Mouse (Mus musculus) intestine, embryonic 15.5 days (tissue): ENCODE results near the gene Cldn4. TPM values are rescaled to one million over a fixed set of nuclear protein-coding genes. Genes with fewer than 3 reads are reported as not detected.

Experiments used
- ATAC-seq: fragments of 200-750 bp; cut with Nextera tagmentation; 2 replicates; pipeline ENCODE4 v1.8.0; 2017; ENCODE audit warnings: moderate TSS enrichment, moderate library complexity
- H3K27ac ChIP-seq: fragments of 300-500 bp; sonication (generic); 2 replicates; pipeline ENCODE4 v1.5.1; 2015; ENCODE audit warnings: mild to moderate bottlenecking, inconsistent platforms
- H3K27me3 ChIP-seq: fragments of 300-500 bp; sonication (generic); replicated peaks from 2 replicates; pipeline ENCODE4 v1.6.1; 2015; ENCODE audit warnings: inconsistent platforms
- H3K36me3 ChIP-seq: fragments of 300-500 bp; sonication (generic); 2 replicates; pipeline ENCODE4 v1.6.1; 2015; ENCODE audit warnings: inconsistent platforms
- H3K4me1 ChIP-seq: fragments of 300-500 bp; sonication (generic); replicated peaks from 2 replicates; pipeline ENCODE4 v1.6.1; 2015; ENCODE audit warnings: inconsistent platforms
- H3K4me2 ChIP-seq: fragments of 300-500 bp; sonication (generic); replicated peaks from 2 replicates; pipeline ENCODE4 v1.6.1; 2015; ENCODE audit warnings: mild to moderate bottlenecking, inconsistent platforms
- H3K4me3 ChIP-seq: fragments of 300-500 bp; sonication (generic); replicated peaks from 2 replicates; pipeline ENCODE4 v1.5.1; 2015; ENCODE audit warnings: inconsistent platforms
- H3K9ac ChIP-seq: fragments of 300-500 bp; sonication (generic); 2 replicates; pipeline ENCODE4 v1.6.1; 2015; ENCODE audit warnings: inconsistent platforms
- H3K9me3 ChIP-seq: fragments of 300-500 bp; sonication (generic); 2 replicates; pipeline ENCODE4 v1.6.1; 2016; ENCODE audit warnings: inconsistent platforms
- WGBS: fragments of 180-500 bp; shearing (Covaris S2); methylation state at CpG from one replicate; pipeline ENCODE4 v1.1.7; 2015; 5-methylcytosine and 5-hydroxymethylcytosine counted together
- polyA plus RNA-seq: library from polyadenylated mRNA; unstranded; fragments of >200 nt; fragmentation: Nextera tagmentation; extraction: Ambion mirVana; gene quantifications from 2 replicates; pipeline ENCODE4 v1.2.1, GENCODE M21; 2015

The Cldn4 gene
- polyA plus RNA-seq, 1 experiment from 2014 or later: 45.6 TPM

GRCm38 (mm10) chr5:134901644-134902027, 45.1 kb downstream of the Cldn4 start:
- H3K27me3 ChIP-seq: no peaks in the 10 kb centered on the region
- H3K9me3 ChIP-seq: no peaks in the 10 kb centered on the region
- ATAC-seq: no peak
- no peak overlapping the region for H3K4me2 ChIP-seq
- no peak overlapping the region for H3K4me3 ChIP-seq
- no peak overlapping the region for H3K27ac ChIP-seq
- H3K9ac ChIP-seq: no peak overlapping the region
- H3K36me3 ChIP-seq: no peaks in the 10 kb centered on the region
- peaks cover 2% of the 10 kb centered on the region for H3K4me1 ChIP-seq
- 70% methylated on average over 8 of the region's 8 CpGs for WGBS

DNA sequence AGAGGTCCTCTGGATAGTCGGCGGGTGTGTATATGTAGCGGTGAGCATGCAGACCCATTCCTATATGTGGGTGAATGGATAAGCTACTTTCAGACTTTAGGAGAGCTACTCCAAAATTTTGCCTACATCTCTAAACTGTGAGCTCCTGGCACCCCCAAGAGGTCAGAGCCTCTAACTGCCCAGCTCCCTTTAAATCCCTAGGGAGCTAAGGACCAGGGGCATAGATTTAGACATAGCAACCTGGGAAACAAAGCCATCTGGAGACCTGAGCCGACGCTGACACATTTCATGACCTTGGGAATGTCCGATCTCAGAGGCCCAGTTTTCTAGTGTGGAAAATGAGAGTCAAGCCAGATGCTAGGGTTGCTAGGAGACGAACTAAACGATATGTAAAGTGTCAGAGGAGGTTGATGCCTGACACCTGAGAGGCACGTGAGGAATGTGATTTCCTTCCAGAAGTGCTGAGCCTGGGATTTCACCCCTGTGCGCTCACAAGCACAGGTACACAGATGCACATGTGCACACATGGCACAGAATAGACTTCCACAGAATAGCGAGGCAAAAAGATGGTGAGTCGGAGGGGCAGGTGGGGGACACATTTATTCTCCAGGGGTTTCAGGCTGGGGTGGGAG, 45.6 kb downstream of the Cldn4 start:
- Histone ChIP-seq H3K27ac (no peak overlapping the region), H3K9ac (no peak overlapping the region), H3K36me3 (no peaks in the 10 kb centered on the region), H3K4me3 (no peak overlapping the region), H3K27me3 (no peaks in the 10 kb centered on the region), H3K4me2 (no peak overlapping the region), H3K9me3 (no peaks in the 10 kb centered on the region), H3K4me1 (peaks cover 2% of the 10 kb centered on the region)
- 31% methylated on average over 12 of the region's 12 CpGs for WGBS
- peak; percentile 73; the same call in 1 of the 2 replicates for ATAC-seq

- 38% methylated on average over 17 of the region's 17 CpGs for WGBS
- H3K4me1 ChIP-seq: peaks cover 8% of the 10 kb centered on the region
- H3K27ac ChIP-seq: no peak overlapping the region
- H3K9me3 ChIP-seq: no peaks in the 10 kb centered on the region
- no peaks in the 10 kb centered on the region for H3K27me3 ChIP-seq
- peak; percentile 29; the same call in 1 of the 2 replicates for ATAC-seq
- no peak overlapping the region for H3K4me2 ChIP-seq
- H3K36me3 ChIP-seq: no peaks in the 10 kb centered on the region
- H3K9ac ChIP-seq: no peak overlapping the region
- H3K4me3 ChIP-seq: no peak overlapping the region
Measured at GRCm38 (mm10) chr5:134897596-134897995, 49.1 kb downstream of the Cldn4 start.

GRCm38 (mm10) chr5:134896965-134897364, 49.8 kb downstream of the Cldn4 start:
- no peak overlapping the region for H3K9ac ChIP-seq
- WGBS: 87% methylated on average over 8 of the region's 8 CpGs
- no peaks in the 10 kb centered on the region for H3K9me3 ChIP-seq
- H3K36me3 ChIP-seq: no peaks in the 10 kb centered on the region
- no peak overlapping the region for H3K4me3 ChIP-seq
- H3K4me2 ChIP-seq: no peak overlapping the region
- H3K27ac ChIP-seq: no peak overlapping the region
- H3K27me3 ChIP-seq: no peaks in the 10 kb centered on the region
- no peak for ATAC-seq
- peaks cover 8% of the 10 kb centered on the region for H3K4me1 ChIP-seq

DNA sequence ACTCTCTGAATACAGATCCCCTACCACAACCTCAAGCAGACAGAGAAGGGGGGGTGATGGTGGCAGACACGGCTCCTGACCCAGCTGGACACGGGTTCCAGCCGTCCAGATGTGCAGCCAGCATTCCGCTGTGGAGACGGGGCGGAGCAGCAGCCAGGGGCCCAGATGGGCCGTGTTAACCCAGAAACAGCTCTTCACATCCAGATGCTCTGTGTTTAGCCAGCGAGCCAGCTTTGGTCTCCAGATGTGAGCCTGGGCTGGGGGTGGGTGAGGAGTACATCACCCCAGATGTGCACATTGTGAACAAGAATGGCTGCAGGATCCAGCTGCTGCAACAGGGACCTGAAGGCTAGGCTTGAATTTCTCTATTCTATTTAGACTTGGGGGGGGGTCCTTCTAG, 51.4 kb downstream of the Cldn4 start:
- no peak overlapping the region for H3K9ac ChIP-seq
- no peaks in the 10 kb centered on the region for H3K27me3 ChIP-seq
- peaks cover 8% of the 10 kb centered on the region for H3K4me1 ChIP-seq
- no peak overlapping the region for H3K4me3 ChIP-seq
- no peaks in the 10 kb centered on the region for H3K9me3 ChIP-seq
- no peaks in the 10 kb centered on the region for H3K36me3 ChIP-seq
- peak; percentile 84 for ATAC-seq
- H3K27ac ChIP-seq: 0 out of 2 replicates have a peak overlapping the region, but pooled peaks have one; percentile 2
- no peak overlapping the region for H3K4me2 ChIP-seq
- 42% methylated on average over 8 of the region's 8 CpGs for WGBS

Other genes with a start within 250 kb of the Cldn4 start
- 86.7 and 89.8 TPM in 2 replicates for gene Eln, start 199.6 kb downstream of the Cldn4 start, polyA plus RNA-seq
- not detected in 2 replicates for gene Tmem270, start 40.2 kb downstream of the Cldn4 start, polyA plus RNA-seq
- 3.9 and 5.3 TPM in 2 replicates for gene Cldn13, start 31.4 kb downstream of the Cldn4 start, polyA plus RNA-seq
- gene Mettl27, start 14.6 kb downstream of the Cldn4 start, polyA plus RNA-seq: 18.5 and 25.7 TPM in 2 replicates
- gene Cldn3, start 39.3 kb upstream of the Cldn4 start, polyA plus RNA-seq: 173 and 195 TPM in 2 replicates
- gene Abhd11, start 62.2 kb upstream of the Cldn4 start, polyA plus RNA-seq: 96.0 and 101 TPM in 2 replicates
- gene Stx1a, start 76.5 kb upstream of the Cldn4 start, polyA plus RNA-seq: 13.0 and 15.7 TPM in 2 replicates
- gene Dnajc30, start 117.3 kb upstream of the Cldn4 start, polyA plus RNA-seq: 30.7 and 33.6 TPM in 2 replicates
- gene Bud23, start 118.0 kb upstream of the Cldn4 start, polyA plus RNA-seq: 106 and 115 TPM in 2 replicates
- gene Vps37d, start 131.3 kb upstream of the Cldn4 start, polyA plus RNA-seq: 5.4 and 6.0 TPM in 2 replicates
- gene Mlxipl, start 143.0 kb upstream of the Cldn4 start, polyA plus RNA-seq: 6.5 and 8.7 TPM in 2 replicates
- 26.3 and 28.0 TPM in 2 replicates for gene Tbl2, start 202.7 kb upstream of the Cldn4 start, polyA plus RNA-seq
- 50.2 and 50.3 TPM in 2 replicates for gene Bcl7b, start 221.3 kb upstream of the Cldn4 start, polyA plus RNA-seq
- 33.1 and 34.1 TPM in 2 replicates for gene Baz1b, start 240.3 kb upstream of the Cldn4 start, polyA plus RNA-seq